Mouse (Mus musculus) liver, adult 2 months (tissue): Measurements from ENCODE around the gene Lce3d.

Source experiments
- CTCF ChIP-seq: fragments of 200-500 bp; IDR thresholded peaks from 2 replicates; pipeline ENCODE4 v1.5.1; 2011; ENCODE audit warnings: low read depth, low read length, control low read depth
- POLR2A ChIP-seq: fragments of 200-500 bp; IDR thresholded peaks from 2 replicates; pipeline ENCODE4 v1.6.1; 2011; ENCODE audit warnings: low read length, control low read depth; ENCODE audit not compliant: insufficient read depth; ENCODE audit errors: extremely low read depth

DNA sequence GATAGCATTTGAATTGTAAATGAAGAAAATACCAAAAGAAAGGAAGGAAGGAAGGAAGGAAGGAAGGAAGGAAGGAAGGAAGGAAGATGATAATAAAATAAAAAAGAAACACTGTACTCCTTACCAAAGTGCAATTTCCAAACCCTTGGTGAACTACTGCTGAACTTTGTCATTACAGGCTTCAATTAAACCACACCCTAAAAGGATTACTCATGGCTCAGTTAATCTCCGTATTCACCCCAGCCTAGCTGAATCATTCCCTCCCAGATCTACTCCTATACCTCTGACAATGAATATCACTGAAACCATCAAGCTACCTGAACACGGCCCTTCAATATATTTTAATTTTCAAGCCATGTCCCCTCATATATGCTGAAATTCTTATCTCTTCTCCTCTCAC lies 21.3 kb downstream of the Lce3d start:
- no peak for TF ChIP-seq CTCF
- no peak for TF ChIP-seq POLR2A
